Mouse (Mus musculus) bone marrow, adult 2 months (tissue): Measurements from ENCODE around the gene H1foo.

Experiments
- CTCF ChIP-seq: fragments of 200-500 bp; IDR thresholded peaks from 2 replicates; pipeline ENCODE4 v1.5.1; 2011; ENCODE audit warnings: low read length, control low read depth; ENCODE audit not compliant: control insufficient read depth, insufficient read depth
- POLR2A ChIP-seq: fragments of 200-500 bp; IDR thresholded peaks from 2 replicates; pipeline ENCODE4 v1.6.1; 2011; ENCODE audit warnings: low read depth, mild to moderate bottlenecking, control low read depth, low read length, borderline replicate concordance; ENCODE audit not compliant: control insufficient read depth

- no peak for TF ChIP-seq CTCF
- TF ChIP-seq POLR2A: no peak
Measured at GRCm38 (mm10) chr6:115982889-115983288, 38.2 kb downstream of the H1foo start.
